ENCODE assay signal across 8 mouse cellular contexts in genomic region chr2:34874816-34875345, GRCm38 (mm10). TPM values are rescaled to one million over a fixed set of nuclear protein-coding genes. Genes with fewer than 3 reads are reported as not detected.
DNase-seq lines count a peak whose midpoint lies in the region; ATAC-seq and TF ChIP-seq lines count a peak whose summit lies in the region.

Psmd5 (minus strand) TSS chr2:34874968.

- no peak within 1 kb of the TSS for H3K4me3 ChIP-seq in bone marrow, adult 2 months (replicated peaks; ENCODE audit: control insufficient read depth, low read depth, low read length)
- H3K4me3 ChIP-seq in liver, embryonic 13.5 days (replicated peaks), result peak within 1 kb of the TSS; percentile 46
- peak within 1 kb of the TSS; percentile 29 for H3K4me3 ChIP-seq in stomach, embryonic 16.5 days (replicated peaks; ENCODE audit: low read length)

- peak within 1 kb of the TSS; percentile 42 for H3K4me2 ChIP-seq in liver, embryonic 13.5 days
- H3K4me2 ChIP-seq in stomach, embryonic 16.5 days (ENCODE audit: low read depth, low read length), result peak within 1 kb of the TSS; percentile 46

- H3K27ac ChIP-seq in bone marrow, adult 2 months (ENCODE audit: control insufficient read depth, insufficient read depth, low read depth, low read length, poor library complexity), result no peak within 1 kb of the TSS
- H3K27ac ChIP-seq in liver, embryonic 13.5 days, result peak within 1 kb of the TSS; percentile 55
- no peak within 1 kb of the TSS for H3K27ac ChIP-seq in stomach, embryonic 16.5 days (ENCODE audit: low read length)

- peak within 1 kb of the TSS; percentile 39 for H3K9ac ChIP-seq in liver, embryonic 13.5 days
- H3K9ac ChIP-seq in stomach, embryonic 16.5 days (ENCODE audit: low read length), result peak within 1 kb of the TSS; percentile 58

- H3K36me3 ChIP-seq in liver, embryonic 13.5 days, result no peaks in the 10 kb centered on the region
- no peaks in the 10 kb centered on the region for H3K36me3 ChIP-seq in stomach, embryonic 16.5 days (ENCODE audit: control insufficient read depth, insufficient read depth, low read length)

- peaks cover 45% of the 10 kb centered on the region for H3K27me3 ChIP-seq in liver, embryonic 13.5 days
- peaks cover 7% of the 10 kb centered on the region for H3K27me3 ChIP-seq in stomach, embryonic 16.5 days (ENCODE audit: control insufficient read depth, insufficient read depth, low read length)

- TF ChIP-seq CTCF in bone marrow, adult 2 months (IDR thresholded peaks at IDR 0.05; ENCODE audit: control insufficient read depth, insufficient read depth, low read length), result no peak

- intact Hi-C loops in gastrocnemius, postnatal 36 days (cut with DNase I), result loop anchor here (5.0 kb wide), 1 partner anchor 97 kb away; no protein-coding TSS in a partner anchor

- 54% methylated on average over 8 of the region's 8 CpGs for WGBS in bone marrow, adult 2 months
- WGBS in liver, embryonic 13.5 days (ENCODE audit: insufficient replicate concordance), result 22% methylated on average over 8 of the region's 8 CpGs
- 14% methylated on average over 8 of the region's 8 CpGs for WGBS in stomach, embryonic 16.5 days

- H3K4me1 ChIP-seq in bone marrow, adult 2 months (ENCODE audit: control insufficient read depth, insufficient read depth, low read length), result no peaks in the 10 kb centered on the region
- H3K4me1 ChIP-seq in liver, embryonic 13.5 days (replicated peaks), result peaks cover 15% of the 10 kb centered on the region
- H3K4me1 ChIP-seq in stomach, embryonic 16.5 days (ENCODE audit: control insufficient read depth, insufficient read depth, low read length), result peaks cover 17% of the 10 kb centered on the region

- TF ChIP-seq POLR2A in bone marrow, adult 2 months (IDR thresholded peaks at IDR 0.05; ENCODE audit: borderline replicate concordance, control insufficient read depth, low read depth, low read length), result no peak

- ATAC-seq in liver, embryonic 13.5 days (ENCODE audit: low read depth), result no peak
- ATAC-seq in stomach, embryonic 16.5 days (ENCODE audit: insufficient read depth, low FRiP score), result no peak

- H3K9me3 ChIP-seq in liver, embryonic 13.5 days (replicated peaks), result no peaks in the 10 kb centered on the region
- H3K9me3 ChIP-seq in stomach, embryonic 16.5 days (replicated peaks; ENCODE audit: control insufficient read depth, low read length), result no peaks in the 10 kb centered on the region

- DNase-seq in gastrocnemius, adult 18-20 months (ENCODE audit: low spot score), result no peak
- no peak for DNase-seq in gastrocnemius, postnatal 36 days
- no peak for DNase-seq in heart, adult 18-20 months
- peak; percentile 45 for DNase-seq in kidney, adult 18-20 months
- no peak for DNase-seq in liver, embryonic 13.5 days
- no peak for DNase-seq in ovary, postnatal 10 days (ENCODE audit: low spot score)

RNA-seq across cellular contexts. Expression of gene Psmd5, which starts in this region (rescaled TPM):
- 10 to 100 TPM; 11.9 to 17.4 TPM for total RNA-seq in gastrocnemius, adult 18-20 months (2021)
- total RNA-seq in gastrocnemius, postnatal 36 days (2021), result 10 to 100 TPM in 1 of 2 experiments, 1 to 10 TPM in 1; 8.8 to 13.3 TPM
- 30.3 TPM in 2 replicates for polyA plus RNA-seq in bone marrow, adult 2 months (2011; ENCODE audit: insufficient read depth, insufficient read length, low replicate concordance, missing spikeins)
- total RNA-seq in heart, adult 18-20 months (2021), result 10 to 100 TPM; 16.7 to 18.5 TPM
- 93.6 and 106 TPM in 2 replicates for polyA plus RNA-seq in liver, embryonic 13.5 days (2015; fragmentation: Nextera tagmentation; extraction: Ambion mirVana)
- 77.1 and 81.2 TPM in 2 replicates for polyA plus RNA-seq in stomach, embryonic 16.5 days (2015; fragmentation: Nextera tagmentation; extraction: Ambion mirVana)
